Mouse (Mus musculus) megakaryocyte-erythroid progenitor cell, adult 5-6 weeks (primary cell): ENCODE data around the gene Mad2l2. TPM values are rescaled to one million over a fixed set of nuclear protein-coding genes. Genes with fewer than 3 reads are reported as not detected.

ENCODE experiments used
- total RNA-seq, 2 experiments: library from RNA; stranded (forward) in 1 of 2; stranded (reverse) in 1 of 2; fragments of 200-1000, 215-1000 nt in 1 of 2; fragments of >200 nt in 1 of 2; fragmentation: Nextera tagmentation in 1 of 2; gene quantifications; 2 replicates each; pipeline ENCODE4 v1.2.3; 2014 to 2017

Mad2l2 gene
- total RNA-seq, 2 experiments from 2014 or later, result 10.9 to 28.9 TPM

Other genes starting within 250 kb of the Mad2l2 start
- 26.1 and 28.1 TPM in 2 replicates for gene Mfn2, start 225.7 kb upstream of the Mad2l2 start, total RNA-seq (2014; fragmentation: Nextera tagmentation)
- gene Mfn2, start 225.7 kb upstream of the Mad2l2 start, total RNA-seq (2017), result 22.2 and 32.1 TPM in 2 replicates
- 1.3 and 5.4 TPM in 2 replicates for gene Plod1, start 193.6 kb upstream of the Mad2l2 start, total RNA-seq (2014; fragmentation: Nextera tagmentation)
- gene Plod1, start 193.6 kb upstream of the Mad2l2 start, total RNA-seq (2017), result 1.8 and 2.9 TPM in 2 replicates
- gene 2510039O18Rik, start 189.5 kb upstream of the Mad2l2 start, total RNA-seq (2014; fragmentation: Nextera tagmentation), result 22.5 and 23.7 TPM in 2 replicates
- 21.4 and 27.4 TPM in 2 replicates for gene 2510039O18Rik, start 189.5 kb upstream of the Mad2l2 start, total RNA-seq (2017)
- not detected in 2 replicates for gene Nppb, start 144.6 kb upstream of the Mad2l2 start, total RNA-seq (2014; fragmentation: Nextera tagmentation)
- not detected in 2 replicates for gene Nppb, start 144.6 kb upstream of the Mad2l2 start, total RNA-seq (2017)
- not detected in 2 replicates for gene Nppa, start 129.7 kb upstream of the Mad2l2 start, total RNA-seq (2014; fragmentation: Nextera tagmentation)
- not detected in 2 replicates for gene Nppa, start 129.7 kb upstream of the Mad2l2 start, total RNA-seq (2017)
- gene Clcn6, start 91.6 kb upstream of the Mad2l2 start, total RNA-seq (2014; fragmentation: Nextera tagmentation), result 5.6 and 6.9 TPM in 2 replicates
- 2.9 and 4.4 TPM in 2 replicates for gene Clcn6, start 91.6 kb upstream of the Mad2l2 start, total RNA-seq (2017)
- gene Mthfr, start 91.3 kb upstream of the Mad2l2 start, total RNA-seq (2014; fragmentation: Nextera tagmentation), result 2.2 and 5.8 TPM in 2 replicates
- 3.3 and 4.0 TPM in 2 replicates for gene Mthfr, start 91.3 kb upstream of the Mad2l2 start, total RNA-seq (2017)
- gene Agtrap, start 42.4 kb upstream of the Mad2l2 start, total RNA-seq (2014; fragmentation: Nextera tagmentation), result 15.4 and 26.3 TPM in 2 replicates
- gene Agtrap, start 42.4 kb upstream of the Mad2l2 start, total RNA-seq (2017), result 11.6 and 20.4 TPM in 2 replicates
- not detected in 2 replicates for gene Draxin, start 314 bp downstream of the Mad2l2 start, total RNA-seq (2014; fragmentation: Nextera tagmentation)
- gene Draxin, start 314 bp downstream of the Mad2l2 start, total RNA-seq (2017), result not detected in 2 replicates
- 19.7 and 25.6 TPM in 2 replicates for gene Fbxo6, start 21.8 kb downstream of the Mad2l2 start, total RNA-seq (2014; fragmentation: Nextera tagmentation)
- 10.5 and 12.7 TPM in 2 replicates for gene Fbxo6, start 21.8 kb downstream of the Mad2l2 start, total RNA-seq (2017)
- 6.0 and 6.6 TPM in 2 replicates for gene Fbxo44, start 30.1 kb downstream of the Mad2l2 start, total RNA-seq (2014; fragmentation: Nextera tagmentation)
- gene Fbxo44, start 30.1 kb downstream of the Mad2l2 start, total RNA-seq (2017), result 4.1 and 5.5 TPM in 2 replicates
- gene Fbxo2, start 30.2 kb downstream of the Mad2l2 start, total RNA-seq (2014; fragmentation: Nextera tagmentation), result not detected in 2 replicates
- gene Fbxo2, start 30.2 kb downstream of the Mad2l2 start, total RNA-seq (2017), result not detected in 2 replicates
- not detected in 2 replicates for gene Disp3, start 157.6 kb downstream of the Mad2l2 start, total RNA-seq (2014; fragmentation: Nextera tagmentation)
- gene Disp3, start 157.6 kb downstream of the Mad2l2 start, total RNA-seq (2017), result not detected in 2 replicates